Mouse (Mus musculus) hindbrain, embryonic 10.5 days (tissue): Measurements from ENCODE around the gene Nme1. TPM values are rescaled to one million over a fixed set of nuclear protein-coding genes. Genes with fewer than 3 reads are reported as not detected.

Experiments
- polyA plus RNA-seq: library from polyadenylated mRNA; unstranded; fragments of >200 nt; fragmentation: Nextera tagmentation; extraction: Ambion mirVana; gene quantifications from 2 replicates; pipeline ENCODE4 v1.2.1, GENCODE M21; 2016

The Nme1 gene
- polyA plus RNA-seq, 1 experiment from 2014 or later = 314 TPM

Other genes starting within 250 kb of the Nme1 start
- 30.9 and 35.8 TPM in 2 replicates for gene Utp18, start 82.8 kb downstream of the Nme1 start, polyA plus RNA-seq
- gene Mbtd1, start 82.7 kb downstream of the Nme1 start, polyA plus RNA-seq = 26.9 and 34.0 TPM in 2 replicates
- gene Nme2, start 12.3 kb downstream of the Nme1 start, polyA plus RNA-seq = 129 and 138 TPM in 2 replicates
- gene Gm20390, start 228 bp downstream of the Nme1 start, polyA plus RNA-seq = 482 and 501 TPM in 2 replicates
- 62.5 and 70.1 TPM in 2 replicates for gene Spag9, start 27.6 kb upstream of the Nme1 start, polyA plus RNA-seq
- 22.3 and 31.1 TPM in 2 replicates for gene Tob1, start 242.9 kb upstream of the Nme1 start, polyA plus RNA-seq